Mouse (Mus musculus): Measurements from ENCODE around the gene Gm21836. TPM values are rescaled to one million over a fixed set of nuclear protein-coding genes. Genes with fewer than 3 reads are reported as not detected.

Gene Gm21836
- not detected for polyA plus RNA-seq (2014; fragmentation: Illumina TruSeq; extraction: RNeasy Lipid Tissue Mini Kit (QIAGEN cat#74804); ENCODE audit: low read depth, low replicate concordance)

DNA sequence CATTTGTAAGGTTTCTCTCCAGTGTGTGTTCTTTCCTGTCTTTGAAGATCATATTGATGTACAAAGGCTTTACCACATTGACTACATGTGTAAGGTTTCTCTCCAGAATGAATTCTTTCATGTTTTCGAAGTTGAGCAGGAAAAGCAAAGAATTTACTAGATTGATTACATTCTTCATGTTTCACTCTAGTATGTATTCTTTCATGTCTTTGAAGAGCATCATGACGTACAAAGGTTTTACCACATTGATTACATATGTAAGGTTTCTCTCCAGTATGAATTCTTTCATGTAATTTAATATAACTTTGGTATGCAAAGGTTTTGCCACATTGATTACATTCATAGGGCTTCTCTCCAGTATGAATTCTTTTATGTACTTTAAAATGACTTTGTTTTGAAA is at the start of gene Gm21836:
Gene Gm21836 (minus strand): TSS at position 101 of the 400 bp plus-strand sequence.

DNA sequence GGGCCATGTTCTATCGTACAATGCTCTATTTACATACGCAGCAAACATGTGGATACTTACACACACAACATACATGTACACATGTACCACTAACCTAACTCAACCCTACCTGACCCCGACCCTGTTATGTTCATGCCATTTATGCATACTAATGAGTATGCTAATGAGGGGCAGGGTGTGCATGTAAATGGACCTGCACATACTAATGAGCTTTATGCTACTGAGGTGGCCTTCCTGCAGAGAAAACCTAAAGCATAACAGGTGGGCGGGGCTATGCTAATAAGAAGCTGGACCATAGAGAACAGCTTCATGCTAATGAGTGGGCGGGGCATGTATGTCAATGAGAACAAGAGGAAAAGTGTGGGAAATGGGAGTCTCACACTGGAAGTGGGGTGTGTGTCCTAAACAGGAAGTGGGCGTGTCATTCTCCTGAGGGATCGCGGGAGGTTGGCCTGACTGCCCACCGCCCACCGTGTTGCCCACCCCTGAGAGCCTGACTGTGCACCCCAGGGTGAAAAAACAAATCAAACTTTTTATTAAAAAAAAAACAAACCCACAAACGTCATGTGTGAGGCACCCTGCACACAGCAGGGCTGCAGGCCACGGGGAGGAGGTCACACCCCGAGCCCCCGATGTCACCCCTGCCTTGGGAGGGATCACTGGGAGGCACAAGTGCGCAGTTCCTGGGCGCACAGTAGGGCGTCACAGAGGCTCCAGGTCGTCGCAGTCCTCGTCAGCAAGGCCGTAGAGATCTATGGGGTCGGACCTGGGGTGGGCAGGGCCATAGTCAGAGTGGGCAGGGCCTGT is 17.3 kb downstream of the Gm21836 start, which contains the start of gene Ppp2r3d:
Gene Ppp2r3d (minus strand): TSS at position 803 of the 807 bp plus-strand sequence.

Other genes starting within 250 kb of the Gm21836 start
- 4.5 TPM for gene 2010315B03Rik, start 181.1 kb downstream of the Gm21836 start, polyA plus RNA-seq (2014; fragmentation: Illumina TruSeq; extraction: RNeasy Lipid Tissue Mini Kit (QIAGEN cat#74804); ENCODE audit: low read depth, low replicate concordance)
- 3.6 TPM for gene Ppp2r3d, start 16.9 kb downstream of the Gm21836 start, polyA plus RNA-seq (2014; fragmentation: Illumina TruSeq; extraction: RNeasy Lipid Tissue Mini Kit (QIAGEN cat#74804); ENCODE audit: low read depth, low replicate concordance)